Mouse (Mus musculus): Measurements from ENCODE around the gene Stk31.
"Not testable (repeated sequence)": the region's sequence is repeated elsewhere in the genome, so short reads cannot be mapped to it uniquely, and the experiment has no call there.

Stk31 gene

GRCm38 (mm10) chr6:49395316-49395715 is at the start of gene Stk31:
Gene Stk31, plus strand, starts transcription at chr6:49395604.
- DNase-seq (ENCODE audit: extremely low spot score, low read depth, low spot score), result no peak

DNA sequence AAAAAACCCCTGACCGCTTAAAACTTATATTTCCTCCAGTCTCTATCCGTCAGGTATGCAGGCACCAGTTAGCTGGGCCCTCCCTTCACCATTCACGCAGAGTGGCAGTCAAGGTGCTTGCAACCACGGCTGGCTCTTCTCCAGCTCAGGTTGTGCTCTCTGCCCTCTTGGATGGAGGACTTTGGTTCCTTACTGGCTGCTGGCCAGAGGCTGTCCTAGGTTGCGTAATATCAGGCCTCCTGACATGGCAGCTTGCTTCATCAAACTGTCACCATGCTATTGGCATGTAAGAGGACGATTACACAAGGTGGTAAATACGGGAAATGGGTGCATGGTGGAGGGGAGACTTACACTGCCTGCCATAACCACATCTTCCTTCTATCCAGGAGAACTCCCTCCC is 45.6 kb upstream of the Stk31 start:
- no peak for DNase-seq (ENCODE audit: extremely low spot score, low read depth, low spot score)

DNA sequence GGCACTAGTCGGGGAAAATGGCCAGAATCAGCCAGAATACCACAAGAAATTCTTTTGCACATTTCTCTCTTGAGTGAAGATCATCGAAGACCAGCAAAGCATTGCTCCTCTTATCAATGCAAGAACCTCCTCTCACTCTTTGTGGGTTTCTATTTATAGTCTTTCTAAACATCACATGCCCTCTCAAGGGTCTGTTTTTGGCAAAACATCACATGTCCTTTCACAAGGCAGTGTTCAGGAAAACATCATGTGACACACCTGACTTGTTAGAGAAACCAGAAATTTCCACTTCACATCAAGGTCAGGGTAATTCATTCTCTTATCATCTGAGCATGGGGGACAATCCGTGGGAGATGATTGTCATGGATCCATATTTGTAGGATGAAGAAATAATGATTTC is 40.8 kb upstream of the Stk31 start:
- no peak for DNase-seq (ENCODE audit: extremely low spot score, low read depth, low spot score)

- no peak for DNase-seq (ENCODE audit: extremely low spot score, low read depth, low spot score)
These were observed 40.2 kb upstream of the Stk31 start for GRCm38 (mm10) chr6:49355171-49355570.

DNA sequence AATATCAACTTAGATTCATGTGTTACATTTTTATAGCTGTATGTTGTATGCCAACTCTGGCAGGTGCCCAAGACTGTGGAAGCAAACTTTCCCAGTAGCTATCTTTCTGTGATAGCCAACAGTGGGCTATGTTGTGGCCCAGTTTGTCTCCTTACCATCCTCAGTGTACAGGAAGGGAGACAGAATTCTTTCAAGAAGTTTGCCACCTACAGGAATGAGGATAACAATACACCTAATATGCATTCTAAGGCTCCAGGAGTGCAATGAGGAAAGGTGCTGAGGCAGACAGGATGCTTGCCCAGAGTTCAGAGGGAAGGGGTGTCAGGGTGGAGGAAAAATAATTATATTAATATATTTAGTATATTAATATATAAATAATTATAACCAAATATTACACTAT is 35.0 kb upstream of the Stk31 start:
- no peak for DNase-seq (ENCODE audit: extremely low spot score, low read depth, low spot score)

DNA sequence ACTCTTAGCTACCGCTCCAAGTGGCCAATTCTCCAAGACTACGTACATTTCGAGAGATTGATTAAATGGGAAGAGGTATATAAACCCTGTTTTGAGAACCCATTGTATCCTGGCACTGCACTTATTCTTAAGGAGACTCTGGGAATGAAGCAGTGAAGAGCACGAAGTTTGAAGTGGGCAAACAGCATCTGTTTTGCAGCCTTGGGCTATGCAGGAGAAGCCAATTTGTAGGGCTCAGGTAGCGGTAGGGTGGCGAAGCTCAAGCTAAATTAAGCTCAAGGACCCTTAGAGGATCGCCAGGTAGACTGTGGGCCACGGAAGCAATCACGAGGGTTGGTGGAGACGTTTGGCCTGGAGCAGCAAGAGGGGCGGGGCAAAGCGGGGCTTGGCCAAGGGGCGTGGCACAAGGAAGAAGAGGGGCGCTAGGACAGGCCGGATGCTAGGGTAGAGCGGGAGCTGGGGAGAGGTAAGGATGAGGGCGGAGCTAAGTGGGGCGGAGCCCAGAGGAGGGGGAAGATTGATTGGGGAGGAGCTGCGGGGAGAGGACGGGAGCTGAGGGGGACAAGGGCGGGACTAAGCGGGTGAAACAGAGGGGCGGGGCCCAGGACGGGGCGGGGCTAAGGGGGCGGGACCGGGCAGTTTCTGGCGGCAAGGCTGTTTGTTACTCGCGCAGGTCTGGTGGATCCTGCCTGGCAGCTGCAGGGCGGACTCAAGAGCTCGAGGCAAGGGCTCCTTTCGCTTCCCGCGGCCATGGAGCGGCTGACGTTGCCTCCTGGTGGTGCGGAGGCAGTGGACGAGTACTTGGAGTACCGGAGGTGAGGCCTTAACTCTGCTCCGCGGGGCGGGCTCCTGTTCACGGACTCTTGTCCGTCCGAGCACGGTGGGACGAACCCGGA is 28.0 kb upstream of the Stk31 start, which contains the start of gene Fam221a:
Gene Fam221a (plus strand): TSS at position 581 of the 896 bp plus-strand sequence.
- peak; percentile 73 for DNase-seq (ENCODE audit: extremely low spot score, low read depth, low spot score)

DNA sequence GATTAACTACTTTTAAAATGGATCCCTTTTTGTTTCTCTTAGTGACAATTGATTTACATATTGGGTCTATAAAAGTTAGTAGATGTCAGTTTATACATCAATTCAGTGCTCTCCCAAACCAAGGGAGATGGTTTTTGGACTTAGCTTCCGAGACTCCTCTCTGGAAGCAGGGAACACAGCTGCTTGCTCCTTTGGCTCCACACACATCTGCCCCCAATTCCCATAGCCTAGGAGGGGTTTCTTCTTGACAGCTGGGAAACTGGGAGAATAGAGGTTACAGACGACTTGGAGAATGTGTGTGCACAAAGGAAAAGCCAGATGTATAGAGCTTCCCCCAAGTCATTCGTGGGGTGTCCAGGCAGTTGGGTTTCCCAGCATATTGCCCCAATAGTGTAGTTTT is 27.2 kb upstream of the Stk31 start:
- DNase-seq (ENCODE audit: extremely low spot score, low read depth, low spot score), result no peak

DNA sequence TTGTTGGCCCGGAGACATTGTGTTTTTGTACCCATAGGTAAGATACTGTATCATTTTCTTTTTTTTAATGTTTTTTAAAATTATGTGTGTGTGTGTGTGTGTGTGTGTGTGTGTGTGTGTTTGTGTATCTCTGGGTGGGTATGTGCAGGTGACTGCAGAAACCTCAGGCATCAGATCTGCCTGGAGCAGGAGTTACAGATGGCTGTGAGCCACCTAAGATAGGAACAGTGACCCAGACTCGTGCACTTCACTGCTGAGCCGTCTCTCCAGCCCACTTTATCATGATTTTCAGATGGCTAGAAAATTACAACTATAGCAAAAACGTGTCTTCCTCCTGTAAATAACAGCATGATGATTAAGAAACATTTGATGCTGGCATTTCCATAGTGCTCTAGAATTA is 22.7 kb upstream of the Stk31 start:
- DNase-seq (ENCODE audit: extremely low spot score, low read depth, low spot score), result no peak

DNA sequence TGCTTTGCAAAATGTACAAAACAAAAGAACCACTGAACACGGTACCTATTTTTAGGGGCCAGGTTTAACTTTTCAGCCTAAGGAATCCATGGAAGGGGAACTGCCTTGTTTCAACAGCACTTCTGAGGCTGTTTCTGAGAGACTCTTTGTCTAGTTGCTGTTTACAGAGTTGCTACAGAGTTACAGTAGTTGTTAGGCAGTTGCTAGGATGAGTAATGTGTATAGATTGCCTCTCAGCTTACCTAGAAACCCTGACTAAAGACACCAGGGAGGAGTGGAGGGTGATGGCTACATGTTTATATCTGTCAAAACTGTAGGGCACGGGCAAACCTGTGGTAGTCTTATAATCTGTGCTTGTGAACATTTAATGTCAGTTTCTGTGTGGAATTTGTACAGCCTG is 21.5 kb upstream of the Stk31 start:
- no peak for DNase-seq (ENCODE audit: extremely low spot score, low read depth, low spot score)

- no peak for DNase-seq (ENCODE audit: extremely low spot score, low read depth, low spot score)
These were observed 17.1 kb upstream of the Stk31 start for GRCm38 (mm10) chr6:49378328-49378727.

DNA sequence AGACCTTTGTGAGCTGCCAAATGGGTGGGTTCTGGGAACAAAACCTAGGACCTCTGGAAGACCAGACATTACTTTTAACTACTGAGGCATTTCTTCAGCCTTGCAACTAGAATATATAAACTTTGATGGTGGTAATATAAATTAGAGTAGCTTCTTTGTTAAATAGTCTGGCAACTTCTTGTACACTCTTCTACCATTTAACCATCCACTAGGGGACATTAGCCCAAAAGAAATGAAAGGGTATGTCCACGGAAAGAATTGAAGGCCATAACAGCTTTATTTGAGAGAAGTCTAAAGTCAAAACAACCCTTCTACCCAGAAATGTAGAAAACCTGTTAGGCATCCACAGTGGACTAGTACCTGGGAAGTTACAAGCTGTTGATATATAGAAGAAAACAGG is 1.1 kb upstream of the Stk31 start:
- DNase-seq (ENCODE audit: extremely low spot score, low read depth, low spot score), result no peak

DNA sequence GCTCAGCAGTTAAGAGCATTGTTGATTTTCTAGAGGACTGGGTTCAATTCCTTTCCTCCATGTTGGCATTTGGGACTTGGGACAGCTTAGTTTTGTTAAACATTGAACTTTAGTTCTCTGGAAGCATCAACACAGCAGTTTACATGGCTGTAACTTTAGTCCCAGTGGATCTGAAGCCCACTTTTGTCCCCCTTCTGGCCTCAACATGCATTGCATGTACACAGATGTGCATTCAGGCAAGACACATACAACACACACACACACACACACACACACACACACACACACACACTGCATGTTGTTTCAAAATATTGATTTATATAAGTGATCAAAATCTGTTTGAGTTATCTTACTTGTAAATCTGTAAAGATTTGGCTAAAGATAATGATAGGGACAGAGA is 2.1 kb downstream of the Stk31 start:
- DNase-seq (ENCODE audit: extremely low spot score, low read depth, low spot score), result peak; percentile 22

GRCm38 (mm10) chr6:49398365-49398764 is 3.0 kb downstream of the Stk31 start:
- DNase-seq (ENCODE audit: extremely low spot score, low read depth, low spot score), result peak; percentile 26

DNA sequence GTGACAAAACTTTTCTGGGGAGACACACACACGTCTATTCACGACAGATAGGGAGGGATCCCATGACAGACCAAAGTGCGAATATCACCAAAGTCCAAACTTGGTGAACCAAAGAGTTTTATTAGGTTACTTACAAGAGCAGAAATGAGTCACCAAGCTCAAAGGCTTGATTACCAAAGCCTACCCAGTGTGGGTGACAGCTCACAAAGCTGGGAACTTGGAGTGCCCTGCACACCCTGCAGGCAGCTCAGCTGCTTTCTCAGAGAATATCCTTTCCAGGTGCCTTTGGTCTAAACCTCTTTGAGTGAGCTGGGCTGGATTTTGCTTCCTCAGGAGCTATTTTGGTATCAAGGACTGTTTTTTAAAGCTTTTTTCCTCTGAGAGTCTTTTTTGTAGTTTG is 15.4 kb downstream of the Stk31 start:
- DNase-seq (ENCODE audit: extremely low spot score, low read depth, low spot score), result no peak

DNA sequence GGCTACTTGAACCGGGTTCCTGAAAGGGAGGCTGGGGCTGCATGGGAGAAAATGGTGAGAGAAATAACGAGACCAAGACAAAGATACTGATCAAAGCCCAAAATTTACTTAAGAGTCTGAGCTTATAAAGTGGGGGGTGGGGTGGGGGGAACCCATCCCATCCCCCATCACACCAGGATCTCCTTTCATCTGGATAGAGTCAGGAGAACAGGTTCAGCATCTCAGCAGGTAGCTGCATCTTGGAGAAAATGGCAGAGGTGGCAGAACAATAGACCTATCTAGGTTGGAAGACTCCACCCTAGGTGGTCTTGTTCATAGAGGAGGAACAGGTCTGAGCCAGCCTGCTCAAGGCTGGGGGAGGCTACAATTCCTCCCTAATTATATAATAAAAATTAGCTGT is 17.6 kb downstream of the Stk31 start:
- DNase-seq (ENCODE audit: extremely low spot score, low read depth, low spot score), result not testable (repeated sequence)

GRCm38 (mm10) chr6:49415971-49416370 is 20.6 kb downstream of the Stk31 start:
- DNase-seq (ENCODE audit: extremely low spot score, low read depth, low spot score), result no peak

DNA sequence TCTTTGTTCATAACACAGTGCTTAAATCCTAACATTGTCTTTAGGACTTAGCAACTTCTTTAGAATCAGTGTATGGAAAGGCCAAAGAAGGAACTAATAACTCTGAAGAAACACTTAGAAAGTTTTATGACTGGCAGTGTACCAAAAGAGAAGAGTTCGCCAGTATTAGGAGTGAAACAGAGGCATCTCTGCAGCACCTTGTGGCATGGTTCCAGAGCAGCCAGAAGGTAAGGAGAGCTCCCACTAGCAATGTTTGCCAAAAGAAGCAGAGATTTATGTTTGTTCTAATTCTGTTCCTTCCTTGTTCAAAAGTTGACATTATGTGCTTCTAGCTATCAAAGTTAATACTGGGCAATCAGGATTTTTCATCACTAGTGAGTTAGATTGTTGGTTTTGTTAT is 41.9 kb downstream of the Stk31 start:
- DNase-seq (ENCODE audit: extremely low spot score, low read depth, low spot score), result no peak

DNA sequence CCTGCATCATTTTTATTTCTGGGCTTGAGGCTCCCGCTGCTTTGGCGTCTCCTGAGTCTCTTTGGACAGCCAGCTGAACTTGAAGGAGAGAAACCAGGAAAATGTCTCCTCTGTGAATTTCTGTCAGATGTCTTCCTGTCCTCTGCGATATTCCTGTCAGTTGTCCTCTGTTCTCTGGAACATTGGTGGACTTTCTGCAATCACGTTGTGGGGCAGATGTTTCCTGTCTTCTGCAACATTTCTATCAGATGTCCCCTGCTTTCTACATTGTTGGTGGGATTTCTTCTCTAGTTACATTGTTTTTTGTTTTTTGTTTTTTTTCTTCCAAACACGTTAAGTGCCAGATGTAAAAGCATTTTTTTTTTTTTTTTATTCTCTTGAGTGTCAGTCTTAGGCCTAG is 62.7 kb downstream of the Stk31 start:
- DNase-seq (ENCODE audit: extremely low spot score, low read depth, low spot score), result no peak

DNA sequence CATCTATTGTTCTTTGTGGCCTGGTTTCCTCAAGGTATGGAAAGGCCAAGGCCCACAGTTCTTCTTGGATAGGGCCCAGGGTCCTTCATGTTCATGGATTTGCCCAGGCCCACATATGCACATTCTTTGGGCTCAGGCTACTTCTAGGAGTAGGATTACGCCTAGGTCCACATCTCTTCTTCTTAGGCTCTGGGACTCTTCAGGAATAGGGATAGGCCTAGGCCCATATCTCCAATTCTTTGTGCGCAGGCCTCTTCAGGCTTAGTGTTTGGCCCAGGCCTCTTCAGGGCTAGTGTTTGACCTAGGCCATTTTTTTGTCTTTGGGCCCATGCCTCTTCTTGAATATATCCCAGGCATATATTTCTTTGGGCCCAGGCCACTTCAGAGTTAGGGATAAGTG is 87.8 kb downstream of the Stk31 start:
- DNase-seq (ENCODE audit: extremely low spot score, low read depth, low spot score), result no peak

DNA sequence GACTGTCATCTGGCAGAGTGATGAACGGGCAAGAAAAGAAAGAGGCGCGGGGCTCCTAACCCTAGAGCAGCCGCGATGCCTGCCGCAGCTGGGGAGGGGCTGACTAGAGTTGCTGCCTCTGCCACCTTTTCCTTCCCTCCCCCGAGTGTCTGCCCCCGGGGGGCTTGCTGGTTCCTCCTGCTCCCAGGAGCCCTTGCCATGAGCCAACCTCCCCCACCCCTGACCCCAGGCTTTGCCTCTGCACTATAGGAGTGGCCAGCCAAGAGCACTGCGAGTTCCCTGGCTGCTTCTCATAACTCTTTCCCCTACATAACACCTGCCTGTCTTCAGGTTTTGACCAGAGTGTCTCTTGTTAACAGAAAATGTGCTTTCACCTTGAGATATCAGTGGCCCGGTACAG is 96.1 kb downstream of the Stk31 start:
- no peak for DNase-seq (ENCODE audit: extremely low spot score, low read depth, low spot score)

GRCm38 (mm10) chr6:49519053-49519452 is 123.6 kb downstream of the Stk31 start:
- peak; percentile 37 for DNase-seq (ENCODE audit: extremely low spot score, low read depth, low spot score)
